Mouse (Mus musculus): Measurements from ENCODE around the gene Farp2. TPM values are rescaled to one million over a fixed set of nuclear protein-coding genes. Genes with fewer than 3 reads are reported as not detected.

The Farp2 gene
- polyA plus RNA-seq, 1 experiment: 2.9 TPM

GRCm38 (mm10) chr1:93563224-93563623 is 51.3 kb downstream of the Farp2 start:
- Histone ChIP-seq H3K4me1 (ENCODE audit: control insufficient read depth, insufficient read depth, low read length) (no peaks in the 10 kb centered on the region), H3K36me3 (ENCODE audit: control insufficient read depth, insufficient read depth, low read length) (no peaks in the 10 kb centered on the region), H3K4me3 (ENCODE audit: control insufficient read depth, low read depth, low read length) (no peak overlapping the region), H3K27ac (ENCODE audit: control insufficient read depth, insufficient read depth, low read depth, low read length) (no peak overlapping the region), H3K27me3 (ENCODE audit: control insufficient read depth, insufficient read depth, low read length) (no peaks in the 10 kb centered on the region)
- no peak for TF ChIP-seq POLR2A (IDR thresholded peaks at IDR 0.05; ENCODE audit: control insufficient read depth, low read depth, low read length)

- H3K27ac ChIP-seq (ENCODE audit: control insufficient read depth, insufficient read depth, low read depth, low read length): no peak overlapping the region
- no peak for TF ChIP-seq CTCF (IDR thresholded peaks at IDR 0.05; ENCODE audit: control insufficient read depth, insufficient read depth, insufficient replicate concordance, low read depth, low read length)
- no peak for TF ChIP-seq POLR2A (IDR thresholded peaks at IDR 0.05; ENCODE audit: control insufficient read depth, low read depth, low read length)
- H3K36me3 ChIP-seq (ENCODE audit: control insufficient read depth, insufficient read depth, low read length): no peaks in the 10 kb centered on the region
- no peak overlapping the region for H3K4me3 ChIP-seq (ENCODE audit: control insufficient read depth, low read depth, low read length)
- H3K4me1 ChIP-seq (ENCODE audit: control insufficient read depth, insufficient read depth, low read length): no peaks in the 10 kb centered on the region
- no peaks in the 10 kb centered on the region for H3K27me3 ChIP-seq (ENCODE audit: control insufficient read depth, insufficient read depth, low read length)
Observed at GRCm38 (mm10) chr1:93563649-93564048, 51.8 kb downstream of the Farp2 start.

- TF ChIP-seq CTCF (IDR thresholded peaks at IDR 0.05; ENCODE audit: control insufficient read depth, insufficient read depth, insufficient replicate concordance, low read depth, low read length): no peak
- no peak for TF ChIP-seq POLR2A (IDR thresholded peaks at IDR 0.05; ENCODE audit: control insufficient read depth, low read depth, low read length)
- H3K27ac ChIP-seq (ENCODE audit: control insufficient read depth, insufficient read depth, low read depth, low read length): no peak overlapping the region
- no peaks in the 10 kb centered on the region for H3K27me3 ChIP-seq (ENCODE audit: control insufficient read depth, insufficient read depth, low read length)
- no peaks in the 10 kb centered on the region for H3K36me3 ChIP-seq (ENCODE audit: control insufficient read depth, insufficient read depth, low read length)
- no peaks in the 10 kb centered on the region for H3K4me1 ChIP-seq (ENCODE audit: control insufficient read depth, insufficient read depth, low read length)
- H3K4me3 ChIP-seq (ENCODE audit: control insufficient read depth, low read depth, low read length): no peak overlapping the region
Observed at GRCm38 (mm10) chr1:93564781-93565180, 52.9 kb downstream of the Farp2 start.

GRCm38 (mm10) chr1:93567013-93567412 is 55.1 kb downstream of the Farp2 start:
- Histone ChIP-seq H3K4me3 (ENCODE audit: control insufficient read depth, low read depth, low read length) (no peak overlapping the region), H3K4me1 (ENCODE audit: control insufficient read depth, insufficient read depth, low read length) (no peaks in the 10 kb centered on the region), H3K27ac (ENCODE audit: control insufficient read depth, insufficient read depth, low read depth, low read length) (no peak overlapping the region), H3K36me3 (ENCODE audit: control insufficient read depth, insufficient read depth, low read length) (no peaks in the 10 kb centered on the region), H3K27me3 (ENCODE audit: control insufficient read depth, insufficient read depth, low read length) (no peaks in the 10 kb centered on the region)
- TF ChIP-seq POLR2A (IDR thresholded peaks at IDR 0.05; ENCODE audit: control insufficient read depth, low read depth, low read length) (no peak), CTCF (IDR thresholded peaks at IDR 0.05; ENCODE audit: control insufficient read depth, insufficient read depth, insufficient replicate concordance, low read depth, low read length) (no peak)

GRCm38 (mm10) chr1:93567717-93568497 is 56.0 kb downstream of the Farp2 start:
- H3K27ac ChIP-seq (ENCODE audit: control insufficient read depth, insufficient read depth, low read depth, low read length): no peak overlapping the region
- H3K4me1 ChIP-seq (ENCODE audit: control insufficient read depth, insufficient read depth, low read length): no peaks in the 10 kb centered on the region
- H3K4me3 ChIP-seq (ENCODE audit: control insufficient read depth, low read depth, low read length): no peak overlapping the region
- TF ChIP-seq CTCF (IDR thresholded peaks at IDR 0.05; ENCODE audit: control insufficient read depth, insufficient read depth, insufficient replicate concordance, low read depth, low read length) (no peak), POLR2A (IDR thresholded peaks at IDR 0.05; ENCODE audit: control insufficient read depth, low read depth, low read length) (no peak)
- no peaks in the 10 kb centered on the region for H3K27me3 ChIP-seq (ENCODE audit: control insufficient read depth, insufficient read depth, low read length)
- H3K36me3 ChIP-seq (ENCODE audit: control insufficient read depth, insufficient read depth, low read length): no peaks in the 10 kb centered on the region

GRCm38 (mm10) chr1:93577066-93577465 is 65.2 kb downstream of the Farp2 start:
- Histone ChIP-seq H3K36me3 (ENCODE audit: control insufficient read depth, insufficient read depth, low read length) (no peaks in the 10 kb centered on the region), H3K4me3 (ENCODE audit: control insufficient read depth, low read depth, low read length) (no peak overlapping the region), H3K27ac (ENCODE audit: control insufficient read depth, insufficient read depth, low read depth, low read length) (no peak overlapping the region), H3K4me1 (ENCODE audit: control insufficient read depth, insufficient read depth, low read length) (no peaks in the 10 kb centered on the region), H3K27me3 (ENCODE audit: control insufficient read depth, insufficient read depth, low read length) (no peaks in the 10 kb centered on the region)
- no peak for TF ChIP-seq CTCF (IDR thresholded peaks at IDR 0.05; ENCODE audit: control insufficient read depth, insufficient read depth, insufficient replicate concordance, low read depth, low read length)
- TF ChIP-seq POLR2A (IDR thresholded peaks at IDR 0.05; ENCODE audit: control insufficient read depth, low read depth, low read length): no peak

- H3K4me3 ChIP-seq (ENCODE audit: control insufficient read depth, low read depth, low read length): no peak overlapping the region
- H3K27ac ChIP-seq (ENCODE audit: control insufficient read depth, insufficient read depth, low read depth, low read length): no peak overlapping the region
- H3K27me3 ChIP-seq (ENCODE audit: control insufficient read depth, insufficient read depth, low read length): no peaks in the 10 kb centered on the region
- TF ChIP-seq CTCF (IDR thresholded peaks at IDR 0.05; ENCODE audit: control insufficient read depth, insufficient read depth, insufficient replicate concordance, low read depth, low read length) (no peak), POLR2A (IDR thresholded peaks at IDR 0.05; ENCODE audit: control insufficient read depth, low read depth, low read length) (no peak)
- H3K4me1 ChIP-seq (ENCODE audit: control insufficient read depth, insufficient read depth, low read length): no peaks in the 10 kb centered on the region
- no peaks in the 10 kb centered on the region for H3K36me3 ChIP-seq (ENCODE audit: control insufficient read depth, insufficient read depth, low read length)
Observed at GRCm38 (mm10) chr1:93577861-93578260, 66.0 kb downstream of the Farp2 start.

All from testis, adult 2 months (tissue).